Mouse (Mus musculus) testis, adult 2 months (tissue): ENCODE data around the gene Fnbp1l.

ENCODE experiments used
- CTCF ChIP-seq: fragments of 200-500 bp; IDR thresholded peaks from 2 replicates; pipeline ENCODE4 v1.5.1; 2012; ENCODE audit warnings: low read depth, mild to moderate bottlenecking, inconsistent platforms, low read length, moderate library complexity; ENCODE audit not compliant: control insufficient read depth, insufficient read depth, insufficient replicate concordance
- POLR2A ChIP-seq: fragments of 200-500 bp; IDR thresholded peaks from 2 replicates; pipeline ENCODE4 v1.6.1; 2012; ENCODE audit warnings: low read depth, mild to moderate bottlenecking, inconsistent platforms, low read length, moderate library complexity; ENCODE audit not compliant: control insufficient read depth

- no peak for TF ChIP-seq CTCF
- TF ChIP-seq POLR2A = no peak
Measured at GRCm38 (mm10) chr3:122490574-122490973, 128.9 kb downstream of the Fnbp1l start.
